ENCODE assay signal across 23 mouse cellular contexts in the genomic region with DNA sequence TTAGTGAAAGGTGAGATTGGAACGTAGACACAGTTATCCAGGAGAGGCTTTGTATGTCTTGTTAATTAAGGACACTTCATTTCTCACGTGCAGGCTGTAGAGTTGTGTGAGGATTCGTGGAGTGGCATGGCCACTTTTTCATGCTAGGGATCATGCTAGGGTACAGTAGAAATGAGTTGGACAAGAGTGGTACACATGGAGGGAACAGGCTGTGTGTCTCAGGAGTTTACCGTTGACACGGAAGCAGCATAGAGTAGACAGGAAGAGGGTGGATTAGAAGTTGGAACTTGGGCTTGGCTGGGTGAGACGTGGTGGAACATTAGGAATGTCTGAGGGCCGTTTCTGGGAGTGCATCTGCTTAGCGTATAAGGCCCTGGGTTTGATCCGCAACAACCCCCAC. TPM values are rescaled to one million over a fixed set of nuclear protein-coding genes. Genes with fewer than 3 reads are reported as not detected.
DNase-seq lines count a peak whose midpoint lies in the region; ATAC-seq and TF ChIP-seq lines count a peak whose summit lies in the region.
"Had no signal": no experiment of that assay in that cellular context is flagged by ENCODE, and none has a peak within 500 bp of the region (broad histone marks: within the 10 kb centered on the region; RNA-seq: fewer than 3 reads in every experiment).

No protein-coding gene starts in this region.

- no peaks in the 10 kb centered on the region for H3K27me3 ChIP-seq in intestine, embryonic 16.5 days (replicated peaks; ENCODE audit: control insufficient read depth, insufficient read depth, low read length)
- H3K27me3 ChIP-seq in intestine, embryonic 15.5 days (replicated peaks): no peaks in the 10 kb centered on the region
- no peaks in the 10 kb centered on the region for H3K27me3 ChIP-seq in intestine, postnatal 0 days (replicated peaks; ENCODE audit: control insufficient read depth, insufficient read depth, low read length)
- no peaks in the 10 kb centered on the region for H3K27me3 ChIP-seq in liver, embryonic 13.5 days
- H3K27me3 ChIP-seq in small intestine, adult 2 months (ENCODE audit: control insufficient read depth, insufficient read depth, low read length): no peaks in the 10 kb centered on the region
- no peaks in the 10 kb centered on the region for H3K27me3 ChIP-seq in limb, embryonic 10.5 days (ENCODE audit: low read depth, poor library complexity, severe bottlenecking)
- H3K27me3 ChIP-seq in hindbrain, embryonic 16.5 days (replicated peaks; ENCODE audit: control insufficient read depth, insufficient read depth, low read length): no peaks in the 10 kb centered on the region
- H3K27me3 ChIP-seq: forebrain, embryonic 13.5 days; hindbrain, embryonic 13.5 days; limb, embryonic 15.5 days; lung, embryonic 15.5 days had no signal

- no peak overlapping the region for H3K9ac ChIP-seq in intestine, embryonic 16.5 days (ENCODE audit: low read depth, low read length)
- no peak overlapping the region for H3K9ac ChIP-seq in intestine, embryonic 15.5 days
- H3K9ac ChIP-seq in intestine, postnatal 0 days (ENCODE audit: low read depth, low read length): no peak overlapping the region
- 0 out of 2 replicates have a peak overlapping the region, but pooled peaks have one; percentile 12 for H3K9ac ChIP-seq in liver, embryonic 13.5 days
- H3K9ac ChIP-seq in hindbrain, embryonic 16.5 days (ENCODE audit: low read depth, low read length): no peak overlapping the region
- H3K9ac ChIP-seq: forebrain, embryonic 13.5 days; hindbrain, embryonic 13.5 days; limb, embryonic 15.5 days; lung, embryonic 15.5 days had no signal

- no peak for DNase-seq in liver, embryonic 13.5 days
- no peak for DNase-seq in limb, embryonic 10.5 days (ENCODE audit: low spot score)
- DNase-seq: cerebellum, adult 18-20 months; cerebellum, postnatal 14 days; gastrocnemius, postnatal 10 days; heart, postnatal 4 days; kidney, postnatal 4 days; layer of hippocampus, postnatal 36 days; left cerebral cortex, postnatal 4 days; midbrain, embryonic 14.5 days; right cerebral cortex, adult 18-20 months had no signal

- 72% methylated on average over 9 of the region's 9 CpGs for WGBS in intestine, embryonic 16.5 days
- 81% methylated on average over 9 of the region's 9 CpGs for WGBS in intestine, embryonic 15.5 days
- 71% methylated on average over 9 of the region's 9 CpGs for WGBS in intestine, postnatal 0 days
- 72% methylated on average over 9 of the region's 9 CpGs for WGBS in liver, embryonic 13.5 days (ENCODE audit: insufficient replicate concordance)
- WGBS in small intestine, adult 2 months: 74% methylated on average over 9 of the region's 9 CpGs
- 84% methylated on average over 9 of the region's 9 CpGs for WGBS in limb, embryonic 10.5 days
- 89% methylated on average over 9 of the region's 9 CpGs for WGBS in hindbrain, embryonic 16.5 days

- H3K4me3 ChIP-seq in intestine, embryonic 16.5 days (ENCODE audit: low read length): no peak overlapping the region
- H3K4me3 ChIP-seq in intestine, embryonic 15.5 days (replicated peaks): no peak overlapping the region
- H3K4me3 ChIP-seq in intestine, postnatal 0 days (ENCODE audit: low read depth, low read length): no peak overlapping the region
- H3K4me3 ChIP-seq in liver, embryonic 13.5 days (replicated peaks): no peak overlapping the region
- no peak overlapping the region for H3K4me3 ChIP-seq in small intestine, adult 2 months (ENCODE audit: low read depth, low read length)
- no peak overlapping the region for H3K4me3 ChIP-seq in limb, embryonic 10.5 days
- no peak overlapping the region for H3K4me3 ChIP-seq in hindbrain, embryonic 16.5 days (ENCODE audit: low read length)
- H3K4me3 ChIP-seq: forebrain, embryonic 13.5 days; heart, embryonic 10.5 days; hindbrain, embryonic 13.5 days; limb, embryonic 15.5 days; lung, embryonic 15.5 days had no signal

- H3K4me1 ChIP-seq in intestine, embryonic 16.5 days (ENCODE audit: control insufficient read depth, insufficient read depth, low read length): peaks cover 20% of the 10 kb centered on the region
- peaks cover 8% of the 10 kb centered on the region; the same call in 1 of the 2 replicates for H3K4me1 ChIP-seq in intestine, embryonic 15.5 days (replicated peaks)
- peaks cover 6% of the 10 kb centered on the region for H3K4me1 ChIP-seq in intestine, postnatal 0 days (replicated peaks; ENCODE audit: control insufficient read depth, insufficient read depth, low read length)
- peaks cover 61% of the 10 kb centered on the region for H3K4me1 ChIP-seq in liver, embryonic 13.5 days (replicated peaks)
- H3K4me1 ChIP-seq in small intestine, adult 2 months (ENCODE audit: control insufficient read depth, insufficient read depth, insufficient read length, low read length): peaks cover 17% of the 10 kb centered on the region
- H3K4me1 ChIP-seq in limb, embryonic 10.5 days: peaks cover 33% of the 10 kb centered on the region
- H3K4me1 ChIP-seq in hindbrain, embryonic 16.5 days (ENCODE audit: control insufficient read depth, insufficient read depth, low read depth, low read length): peaks cover 18% of the 10 kb centered on the region

- TF ChIP-seq POLR2A in small intestine, adult 2 months (IDR thresholded peaks at IDR 0.05; ENCODE audit: low read depth, low read length): no peak

- TF ChIP-seq CTCF in intestine, postnatal 0 days (IDR thresholded peaks at IDR 0.05; ENCODE audit: low read depth): no peak
- no peak for TF ChIP-seq CTCF in small intestine, adult 2 months (IDR thresholded peaks at IDR 0.05; ENCODE audit: extremely low read depth, insufficient read length, insufficient replicate concordance, low read depth, low read length)

- no peaks in the 10 kb centered on the region for H3K36me3 ChIP-seq in intestine, embryonic 16.5 days (ENCODE audit: control insufficient read depth, insufficient read depth, low read length)
- H3K36me3 ChIP-seq in intestine, embryonic 15.5 days: no peaks in the 10 kb centered on the region
- no peaks in the 10 kb centered on the region for H3K36me3 ChIP-seq in intestine, postnatal 0 days (ENCODE audit: control insufficient read depth, insufficient read depth)
- H3K36me3 ChIP-seq in liver, embryonic 13.5 days: no peaks in the 10 kb centered on the region
- H3K36me3 ChIP-seq in small intestine, adult 2 months (ENCODE audit: control insufficient read depth, insufficient read depth, low read length): no peaks in the 10 kb centered on the region
- H3K36me3 ChIP-seq in limb, embryonic 10.5 days: no peaks in the 10 kb centered on the region
- no peaks in the 10 kb centered on the region for H3K36me3 ChIP-seq in hindbrain, embryonic 16.5 days (ENCODE audit: control insufficient read depth, insufficient read depth, low read length)
- H3K36me3 ChIP-seq: heart, embryonic 10.5 days; hindbrain, embryonic 13.5 days; limb, embryonic 15.5 days; lung, embryonic 15.5 days had no signal

- peak overlapping the region; percentile 68; the same call in 1 of the 2 replicates for H3K27ac ChIP-seq in intestine, embryonic 16.5 days (ENCODE audit: low read length)
- H3K27ac ChIP-seq in intestine, embryonic 15.5 days: no peak overlapping the region
- H3K27ac ChIP-seq in intestine, postnatal 0 days (ENCODE audit: low read depth, low read length): peak overlapping the region; percentile 88
- H3K27ac ChIP-seq in liver, embryonic 13.5 days: peak overlapping the region; percentile 65
- peak overlapping the region; percentile 72 for H3K27ac ChIP-seq in small intestine, adult 2 months (ENCODE audit: insufficient read depth, low read depth, low read length)
- H3K27ac ChIP-seq in limb, embryonic 10.5 days: no peak overlapping the region
- no peak overlapping the region for H3K27ac ChIP-seq in hindbrain, embryonic 16.5 days (ENCODE audit: low read depth, low read length)
- H3K27ac ChIP-seq: forebrain, embryonic 13.5 days; hindbrain, embryonic 13.5 days; kidney, postnatal 0 days; limb, embryonic 15.5 days; lung, embryonic 15.5 days had no signal

- no peak for ATAC-seq in intestine, embryonic 16.5 days
- no peak for ATAC-seq in intestine, embryonic 15.5 days
- no peak for ATAC-seq in intestine, postnatal 0 days
- no peak for ATAC-seq in liver, embryonic 13.5 days (ENCODE audit: low read depth)
- ATAC-seq in hindbrain, embryonic 16.5 days: no peak
- ATAC-seq: forebrain, embryonic 13.5 days; inflammation-experienced regulatory T-cells, adult 6 months had no signal

- no peaks in the 10 kb centered on the region for H3K9me3 ChIP-seq in intestine, embryonic 16.5 days (ENCODE audit: control insufficient read depth, low read length)
- no peaks in the 10 kb centered on the region for H3K9me3 ChIP-seq in intestine, embryonic 15.5 days
- H3K9me3 ChIP-seq in intestine, postnatal 0 days (ENCODE audit: control insufficient read depth): no peaks in the 10 kb centered on the region
- no peaks in the 10 kb centered on the region for H3K9me3 ChIP-seq in liver, embryonic 13.5 days (replicated peaks)
- no peaks in the 10 kb centered on the region for H3K9me3 ChIP-seq in limb, embryonic 10.5 days (replicated peaks)
- H3K9me3 ChIP-seq in hindbrain, embryonic 16.5 days (ENCODE audit: control insufficient read depth, low read length): no peaks in the 10 kb centered on the region
- H3K9me3 ChIP-seq: forebrain, embryonic 13.5 days; heart, embryonic 10.5 days; hindbrain, embryonic 13.5 days; limb, embryonic 15.5 days; lung, embryonic 15.5 days had no signal

- peak overlapping the region; percentile 5; the same call in 1 of the 2 replicates for H3K4me2 ChIP-seq in intestine, embryonic 16.5 days (ENCODE audit: low read depth, low read length)
- H3K4me2 ChIP-seq in intestine, embryonic 15.5 days (replicated peaks): no peak overlapping the region
- peak overlapping the region; percentile 51 for H3K4me2 ChIP-seq in intestine, postnatal 0 days (replicated peaks; ENCODE audit: low read depth)
- H3K4me2 ChIP-seq in liver, embryonic 13.5 days: peak overlapping the region; percentile 52
- H3K4me2 ChIP-seq in hindbrain, embryonic 16.5 days (ENCODE audit: low read length): no peak overlapping the region
- H3K4me2 ChIP-seq: forebrain, embryonic 13.5 days; hindbrain, embryonic 13.5 days; limb, embryonic 15.5 days; lung, embryonic 15.5 days had no signal

RNA-seq across cellular contexts. Expression of gene C1galt1, which starts 4.1 kb away (rescaled TPM):
- 5.5 and 6.3 TPM in 2 replicates for polyA plus RNA-seq in intestine, embryonic 16.5 days (2015; fragmentation: Nextera tagmentation; extraction: Ambion mirVana)
- polyA plus RNA-seq in intestine, embryonic 15.5 days (2015; fragmentation: Nextera tagmentation; extraction: Ambion mirVana): 5.3 and 5.9 TPM in 2 replicates
- polyA plus RNA-seq in intestine, postnatal 0 days (2015; fragmentation: Nextera tagmentation; extraction: Ambion mirVana): 8.3 and 8.7 TPM in 2 replicates
- 4.0 and 5.1 TPM in 2 replicates for polyA plus RNA-seq in liver, embryonic 13.5 days (2015; fragmentation: Nextera tagmentation; extraction: Ambion mirVana)
- polyA plus RNA-seq in small intestine, adult 2 months (2012; rRNA removed): 1.2 and 2.5 TPM in 2 replicates
- polyA plus RNA-seq in limb, embryonic 10.5 days (2016; fragmentation: Nextera tagmentation; extraction: Ambion mirVana): 2.9 and 3.1 TPM in 2 replicates
- 1.5 and 1.6 TPM in 2 replicates for polyA plus RNA-seq in hindbrain, embryonic 16.5 days (2015; fragmentation: Nextera tagmentation; extraction: Ambion mirVana)

Comparison
In these comparisons a context has a peak if more than half of its experiments do, and no peak if none do; other contexts are left out.
1. H3K27ac ChIP-seq: peak in intestine, embryonic 16.5 days (single experiment), intestine, postnatal 0 days (single experiment), liver, embryonic 13.5 days (single experiment) and small intestine, adult 2 months (single experiment); none in intestine, embryonic 15.5 days (single experiment), limb, embryonic 10.5 days (single experiment) and hindbrain, embryonic 16.5 days (single experiment).
2. H3K4me2 ChIP-seq: peak in intestine, embryonic 16.5 days (single experiment), intestine, postnatal 0 days (single experiment) and liver, embryonic 13.5 days (single experiment); none in intestine, embryonic 15.5 days (single experiment) and hindbrain, embryonic 16.5 days (single experiment).